Mouse (Mus musculus) cerebellum, adult 11 months (tissue): ENCODE results near the gene Cct2.
A peak's percentile ranks its signal among the peaks of the same experiment; 100 is the strongest.
"Not testable (repeated sequence)": the region's sequence is repeated elsewhere in the genome, so short reads cannot be mapped to it uniquely, and the experiment has no call there.

Source experiments
- DNase-seq: peaks from one replicate; pipeline ENCODE4 v3.0.0; 2022

Gene Cct2

DNA sequence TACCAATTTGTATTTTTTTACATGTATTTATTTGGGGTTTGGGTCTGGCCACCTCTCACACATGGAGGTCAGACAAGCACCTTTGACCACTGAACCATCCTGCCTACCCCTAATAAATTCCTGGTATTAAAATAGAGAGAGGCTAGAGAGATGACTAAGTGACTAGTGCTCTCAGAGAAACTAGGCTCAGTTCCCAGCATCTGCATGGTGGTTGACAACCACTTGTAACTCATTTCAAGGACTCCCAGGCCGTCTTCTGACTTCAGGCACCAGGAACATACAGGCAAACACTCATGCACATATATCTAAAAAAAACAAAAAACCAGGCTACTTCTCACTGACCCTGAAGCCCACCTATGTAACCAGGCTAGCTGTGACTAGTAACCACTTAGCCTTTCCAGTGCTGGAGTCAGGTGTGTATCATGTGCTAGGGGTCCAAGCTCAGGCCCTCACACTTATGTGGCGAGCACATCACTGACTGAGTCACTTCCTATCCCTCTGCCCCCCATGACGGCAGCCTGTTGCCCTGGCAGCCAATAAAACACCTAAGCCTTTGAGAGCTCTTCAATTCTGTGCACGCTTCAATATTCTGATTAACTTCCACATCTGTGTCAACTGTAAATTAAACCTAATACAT, 13.5 kb downstream of the Cct2 start:
- DNase-seq: no peak

DNA sequence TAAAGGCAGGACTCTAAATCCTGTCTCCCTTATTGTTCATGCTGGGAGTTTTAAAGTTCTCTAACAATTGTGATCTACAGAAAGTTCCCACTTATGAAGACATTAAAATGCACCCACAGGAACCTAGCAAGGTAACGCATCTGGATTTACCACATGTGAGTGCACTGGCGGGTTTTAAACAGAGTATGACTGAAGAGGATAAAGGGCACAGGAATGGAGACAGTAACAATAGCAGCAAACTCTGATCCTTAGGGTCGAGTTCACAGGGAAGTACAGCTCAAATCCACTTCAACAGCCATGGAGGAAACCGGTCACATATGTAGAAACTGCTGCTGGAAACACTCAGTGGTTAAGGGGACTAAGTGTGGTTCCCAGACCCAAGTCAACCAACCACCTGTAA, 14.4 kb downstream of the Cct2 start:
- no peak for DNase-seq

DNA sequence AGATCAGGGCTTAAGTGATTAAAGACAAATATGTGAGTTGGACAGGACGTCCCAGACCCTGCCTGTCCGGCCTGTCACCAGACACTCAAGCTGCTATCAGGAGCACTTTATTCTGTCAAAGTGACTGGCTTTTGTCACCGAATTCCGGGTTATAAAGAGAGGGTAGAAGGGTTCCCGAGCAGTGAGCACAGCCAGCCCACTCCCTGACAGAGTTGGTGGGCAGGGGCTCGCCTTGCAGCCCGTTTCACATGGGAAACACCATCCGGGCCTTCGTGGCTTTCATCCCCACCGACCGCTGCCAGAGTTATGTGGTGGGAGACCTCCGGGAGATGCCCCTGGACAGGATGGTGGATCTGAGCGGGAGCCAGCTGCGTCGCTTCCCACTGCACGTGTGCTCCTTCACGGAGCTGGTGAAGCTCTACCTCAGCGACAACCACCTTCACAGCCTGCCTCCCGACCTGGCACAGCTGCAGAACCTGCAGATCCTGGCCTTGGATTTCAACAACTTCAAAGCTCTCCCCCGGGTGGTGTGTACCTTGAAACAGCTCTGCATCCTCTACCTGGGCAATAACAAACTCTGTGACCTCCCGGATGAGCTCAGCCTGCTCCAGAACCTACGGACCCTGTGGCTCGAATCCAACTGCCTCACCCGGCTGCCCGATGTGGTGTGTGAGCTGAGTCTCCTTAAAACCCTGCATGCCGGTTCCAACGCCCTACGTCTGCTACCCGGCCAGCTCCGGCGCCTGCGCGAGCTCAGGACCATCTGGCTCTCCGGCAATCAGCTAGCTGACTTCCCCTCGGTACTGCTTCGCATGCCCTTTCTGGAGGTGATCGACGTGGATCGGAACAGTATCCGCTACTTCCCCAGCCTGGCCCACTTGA, 18.2 kb downstream of the Cct2 start, which contains the start of gene Lrrc10:
TSS of gene Lrrc10 (plus strand) at position 167 of the 882 bp plus-strand sequence.
- peak; percentile 35 for DNase-seq

DNA sequence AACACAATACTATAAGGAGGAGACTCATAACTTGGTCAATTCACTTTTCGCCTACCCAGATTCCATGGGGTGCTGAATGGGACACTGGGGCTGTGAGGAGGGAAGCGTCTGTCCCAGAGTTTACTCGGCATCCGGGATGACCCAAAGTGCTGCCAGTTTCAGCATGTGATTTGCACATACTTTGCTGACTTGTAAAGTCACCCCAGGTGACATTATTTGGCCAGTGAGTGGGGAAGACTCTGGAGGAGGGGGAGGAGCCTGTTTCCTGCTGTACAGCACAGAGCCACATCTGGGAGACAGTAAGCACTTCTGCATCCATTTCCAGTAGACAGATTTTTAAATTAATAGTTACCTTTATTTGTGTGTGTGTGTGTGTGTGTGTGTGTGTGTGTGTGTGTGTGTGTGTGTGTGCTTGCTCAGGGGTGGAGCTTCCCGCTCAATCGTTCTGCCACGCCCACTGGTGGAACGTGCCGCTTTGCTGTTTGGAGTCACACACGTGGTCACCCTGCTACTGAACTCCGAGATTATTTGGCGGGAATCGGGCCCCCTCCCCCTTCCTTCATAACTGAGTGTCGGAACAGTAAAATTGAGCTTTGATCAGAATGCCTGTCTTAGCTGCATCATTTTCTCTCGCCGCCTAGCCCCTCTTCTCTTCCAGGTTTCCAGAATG, 20.0 kb downstream of the Cct2 start:
- not testable (repeated sequence) for DNase-seq

DNA sequence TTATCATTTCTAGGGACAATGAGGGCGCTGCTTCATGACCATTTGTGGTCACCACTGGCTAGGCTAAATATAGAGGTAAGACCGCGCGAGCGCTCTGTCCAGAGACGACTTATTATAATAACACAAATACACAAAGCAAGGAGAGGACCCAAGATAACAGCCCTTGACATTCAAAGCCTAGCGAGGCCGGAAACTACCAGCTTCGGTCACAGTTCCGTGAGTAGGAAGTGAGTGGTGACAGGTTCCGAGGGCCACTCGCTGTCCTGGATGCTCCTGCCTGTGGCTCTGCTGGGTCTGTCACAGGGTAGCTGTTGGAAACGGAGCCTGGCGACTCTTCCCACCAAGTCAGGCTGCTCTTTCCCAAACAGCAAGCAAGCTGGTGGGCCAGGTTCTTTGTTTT, 21.3 kb downstream of the Cct2 start:
- DNase-seq: no peak

DNA sequence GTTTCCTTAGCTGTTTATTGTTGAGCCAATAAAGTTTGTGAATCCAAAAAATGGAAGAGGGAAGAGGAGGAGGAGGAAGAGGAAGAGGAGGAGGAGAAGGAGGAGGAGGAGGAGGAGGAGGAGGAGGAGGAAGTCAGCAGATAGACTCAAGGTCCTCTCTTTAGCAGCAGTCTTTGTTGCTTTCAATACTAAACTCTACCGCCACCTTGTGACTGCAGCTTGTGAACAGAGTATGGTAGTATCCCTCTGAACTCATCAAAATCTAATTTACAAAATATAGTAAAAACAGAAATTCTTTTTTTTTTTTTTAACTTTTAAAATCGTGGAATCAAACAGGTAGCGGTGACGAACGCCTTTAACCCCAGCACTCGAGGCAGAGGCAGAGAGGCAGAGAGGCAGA, 23.3 kb downstream of the Cct2 start:
- no peak for DNase-seq

DNA sequence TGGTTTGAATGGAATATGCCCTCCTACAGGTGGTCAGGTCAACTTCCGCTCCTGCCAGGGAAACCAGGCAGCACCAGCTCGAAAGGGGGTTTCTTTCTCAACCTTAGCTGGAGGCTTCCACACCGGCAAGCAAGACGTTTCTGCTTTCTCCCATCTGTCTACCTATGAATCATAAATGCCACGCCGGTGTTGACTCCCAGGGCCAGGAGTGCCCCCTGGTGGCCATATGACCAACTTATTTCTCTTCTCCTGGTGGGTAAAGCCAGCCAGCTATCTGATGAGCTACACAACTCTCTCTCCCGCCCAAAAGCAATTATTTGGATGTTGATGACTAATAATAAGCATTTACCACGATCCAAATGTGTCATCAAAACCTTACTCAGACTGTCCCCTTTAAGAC, 29.8 kb downstream of the Cct2 start:
- DNase-seq: peak; percentile 33

DNA sequence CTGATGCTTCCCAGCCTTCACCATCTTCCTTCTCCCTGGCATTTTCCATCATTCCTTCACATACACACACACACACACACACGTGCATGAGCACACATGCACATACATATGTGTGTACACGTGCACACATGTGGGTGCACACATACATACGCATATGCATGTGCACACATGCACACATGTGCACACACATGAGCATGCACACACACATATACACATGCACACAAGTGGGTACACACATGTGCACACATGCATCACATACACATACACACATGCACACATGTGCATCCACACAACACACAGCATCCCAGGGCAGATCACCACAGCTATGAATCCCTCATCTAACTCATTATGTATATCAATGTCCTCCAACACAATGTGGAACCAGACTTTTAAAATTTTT, 32.5 kb downstream of the Cct2 start:
- DNase-seq: no peak

DNA sequence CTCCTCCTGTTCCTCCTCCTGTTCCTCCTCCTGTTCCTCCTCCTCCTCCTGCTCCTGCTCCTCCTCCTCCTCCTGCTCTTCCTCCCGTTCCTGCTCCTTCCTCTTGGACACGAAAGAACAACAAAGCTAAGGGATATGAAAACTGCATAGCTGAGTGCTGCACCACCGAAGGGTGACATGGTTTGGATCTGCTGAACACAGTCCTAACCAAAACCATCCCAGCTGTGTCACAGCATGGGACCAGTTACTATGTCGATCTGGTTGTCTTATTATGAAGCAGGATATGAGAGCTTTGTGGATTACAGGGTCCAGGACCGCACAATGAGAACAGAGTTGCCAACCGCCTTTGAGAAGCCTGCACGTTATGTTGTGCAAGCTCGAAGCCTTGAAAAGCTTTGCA, 37.4 kb downstream of the Cct2 start:
- DNase-seq: no peak

DNA sequence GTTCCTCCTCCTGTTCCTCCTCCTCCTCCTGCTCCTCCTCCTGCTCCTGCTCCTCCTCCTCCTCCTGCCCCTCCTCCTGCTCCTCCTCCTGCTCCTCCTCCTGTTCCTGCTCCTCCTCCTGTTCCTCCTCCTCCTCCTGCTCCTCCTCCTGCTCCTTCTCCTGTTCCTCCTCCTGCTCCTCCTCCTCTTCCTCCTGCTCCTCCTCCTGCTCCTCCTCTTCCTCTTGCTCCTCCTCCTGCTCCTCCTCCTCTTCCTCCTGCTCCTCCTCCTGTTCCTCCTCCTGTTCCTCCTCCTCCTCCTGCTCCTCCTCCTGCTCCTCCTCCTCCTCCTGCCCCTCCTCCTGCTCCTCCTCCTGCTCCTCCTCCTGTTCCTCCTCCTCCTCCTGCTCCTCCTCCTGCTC, 37.8 kb downstream of the Cct2 start:
- not testable (repeated sequence) for DNase-seq

DNA sequence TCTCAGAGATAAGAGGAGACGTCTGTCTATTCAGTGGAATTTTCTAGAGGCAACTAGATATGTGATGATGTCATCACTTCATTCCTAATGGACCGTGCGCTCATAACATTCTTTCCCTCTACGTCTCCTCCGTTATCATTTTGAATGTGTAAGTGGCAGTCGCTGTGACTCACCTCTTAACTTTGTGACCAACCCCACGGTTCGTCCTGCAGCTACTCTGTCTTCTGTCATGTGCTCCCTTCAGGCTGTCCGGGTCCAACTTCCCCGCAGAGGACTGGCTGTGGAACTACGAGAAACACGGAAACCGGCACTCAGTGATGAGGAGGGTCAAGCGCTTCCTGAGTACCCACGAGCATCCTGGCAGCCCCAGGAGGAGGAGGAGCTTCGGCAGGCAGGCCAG, 39.9 kb downstream of the Cct2 start:
- DNase-seq: no peak

DNA sequence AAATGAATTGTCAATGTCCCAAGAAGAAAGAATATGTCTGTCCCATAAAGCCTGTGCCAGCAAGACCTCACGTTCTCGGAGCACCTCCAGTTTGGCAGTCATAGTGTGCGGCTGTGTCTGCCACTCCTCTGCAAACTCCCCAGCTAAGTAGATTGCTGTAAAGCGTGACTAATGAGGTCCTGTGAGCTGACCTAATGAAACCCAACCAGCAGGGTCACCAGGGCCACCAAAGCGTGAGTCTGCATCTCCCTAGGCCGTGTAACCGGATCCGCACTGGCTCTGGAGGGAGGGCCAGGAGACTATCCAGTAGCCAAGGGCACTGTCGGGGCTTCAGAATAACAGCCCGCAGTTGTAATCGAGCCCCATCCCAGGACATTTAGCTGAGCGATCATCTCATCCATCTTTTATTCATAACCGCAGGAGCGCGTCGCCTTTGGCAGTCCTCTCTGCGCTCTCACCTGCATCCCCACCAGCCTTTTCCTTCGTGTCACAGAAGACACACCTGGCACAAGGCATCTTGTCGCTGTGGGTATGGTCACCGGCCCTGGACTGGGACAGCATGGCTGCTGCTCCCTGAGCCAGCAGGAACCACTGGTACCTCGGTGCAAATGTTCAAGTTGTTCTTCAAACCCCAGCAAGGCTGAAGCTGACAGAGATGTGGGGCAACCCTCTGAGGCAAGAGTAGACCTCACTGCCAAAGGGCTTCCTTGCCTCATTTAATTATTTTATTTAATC, 42.4 kb downstream of the Cct2 start:
- DNase-seq: no peak

DNA sequence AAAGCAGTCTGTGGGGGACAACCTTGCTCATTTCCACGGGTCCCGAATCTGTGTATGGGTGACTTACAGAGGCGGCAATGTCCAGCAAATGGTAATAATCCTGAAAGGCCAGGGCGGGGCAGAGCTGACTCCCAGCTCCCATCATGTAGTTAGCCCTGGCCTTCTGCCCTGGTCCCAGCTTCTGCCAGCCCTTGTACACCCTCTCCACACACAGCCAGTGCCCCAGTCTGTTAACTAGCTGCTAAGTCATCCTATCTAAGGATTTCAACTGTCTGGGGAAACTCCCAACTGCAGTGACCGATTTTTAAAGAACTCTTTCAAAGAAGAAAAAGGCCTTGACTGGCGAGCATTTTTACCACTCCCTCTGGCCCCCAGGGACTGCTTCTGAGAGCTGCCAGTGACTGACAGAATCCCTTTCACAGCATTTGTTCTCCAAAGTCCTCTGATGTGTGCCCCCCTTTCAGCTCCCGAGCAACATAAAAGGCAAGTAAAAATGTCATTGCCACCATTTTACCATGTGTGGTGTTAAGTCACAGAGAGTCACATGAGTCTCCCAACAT, 45.3 kb downstream of the Cct2 start:
- DNase-seq: no peak

DNA sequence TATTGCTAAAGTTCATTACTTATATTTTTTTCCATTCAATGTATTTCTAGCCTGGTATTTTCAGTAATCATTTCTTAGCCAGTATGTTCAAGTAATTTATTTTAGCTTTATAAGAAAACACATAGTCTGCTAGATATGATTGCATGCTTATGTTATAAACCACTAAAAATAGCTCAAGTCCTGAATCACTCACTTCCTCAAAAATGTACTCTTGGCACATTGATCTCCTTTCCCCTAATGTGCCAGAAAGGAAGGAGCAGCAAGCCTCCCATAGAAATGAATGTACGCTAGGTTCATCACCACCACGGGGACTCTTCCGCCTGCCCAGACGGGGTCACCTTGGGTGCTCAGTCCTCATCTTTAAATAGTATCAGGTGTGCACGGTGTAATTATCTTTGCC, 49.0 kb downstream of the Cct2 start:
- no peak for DNase-seq

DNA sequence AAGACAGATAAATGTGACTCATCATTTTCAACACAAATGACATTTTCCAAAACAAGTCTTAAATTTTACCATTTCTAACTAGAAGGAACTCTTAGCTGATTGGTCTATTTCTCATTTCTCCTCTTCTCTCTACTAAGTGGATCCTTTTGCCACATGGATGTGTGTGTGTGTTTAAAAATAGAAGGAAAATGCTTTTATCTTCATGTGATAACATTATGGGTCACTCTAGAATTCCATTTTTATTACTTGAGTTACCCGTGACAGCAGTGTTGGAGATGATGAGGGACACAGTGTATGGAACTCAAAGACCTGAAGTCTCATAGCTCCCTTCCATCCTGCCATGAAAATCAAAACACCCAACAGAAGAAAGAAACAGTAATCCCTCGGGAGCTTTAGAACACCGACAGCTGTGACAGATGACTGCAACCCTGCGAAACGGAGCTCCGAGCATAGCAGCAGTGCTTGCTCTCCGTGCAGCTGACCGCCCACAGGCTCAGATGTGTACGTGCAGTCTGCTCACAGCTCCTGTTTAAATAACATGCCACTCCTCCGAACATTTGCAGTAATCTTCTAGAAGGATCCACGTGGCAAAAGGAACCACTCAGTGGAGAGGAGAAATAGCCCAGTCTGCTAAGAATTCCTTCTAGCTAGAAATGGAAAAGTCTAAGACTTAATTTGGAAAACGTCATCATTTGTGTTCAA, 49.8 kb downstream of the Cct2 start:
- no peak for DNase-seq

DNA sequence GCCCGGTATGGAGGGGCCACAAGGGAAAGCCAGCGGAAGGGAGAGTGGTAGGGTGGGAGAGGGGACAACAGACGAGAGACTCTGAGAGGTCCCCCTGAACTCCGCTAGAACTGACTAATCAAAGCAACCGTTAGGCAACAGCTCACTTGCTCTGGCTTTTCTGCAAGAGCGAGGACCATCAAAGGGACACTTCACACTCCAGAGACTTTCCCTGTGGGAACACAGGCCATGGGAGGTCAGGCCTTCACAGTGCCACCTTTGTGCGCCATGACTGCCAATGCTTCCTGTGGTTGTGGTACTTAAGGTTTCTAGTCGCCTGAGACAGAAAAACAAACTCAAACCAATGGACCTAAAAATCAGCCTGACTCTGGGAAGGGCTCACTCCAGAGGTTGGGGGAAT, 52.6 kb downstream of the Cct2 start:
- DNase-seq: no peak

DNA sequence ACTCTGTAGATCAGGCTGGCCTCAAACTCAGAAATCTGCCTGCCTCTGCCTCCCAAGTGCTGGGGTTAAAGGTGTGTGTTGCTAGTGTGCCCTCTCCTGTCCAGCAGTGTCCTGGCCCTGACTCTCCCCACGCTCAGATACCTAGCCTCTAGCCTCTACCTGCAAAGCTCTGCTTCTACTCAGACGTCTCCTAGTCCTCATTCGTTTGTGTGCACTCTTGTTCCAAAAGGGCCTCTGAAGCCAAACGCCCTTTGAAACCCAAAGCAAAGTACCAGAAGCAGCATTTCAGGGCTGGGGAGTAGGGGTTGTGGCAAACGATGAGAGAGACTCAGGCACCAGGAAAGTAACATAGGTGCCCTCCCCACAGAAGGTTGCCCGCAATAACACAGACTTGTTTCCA, 53.9 kb downstream of the Cct2 start:
- no peak for DNase-seq

DNA sequence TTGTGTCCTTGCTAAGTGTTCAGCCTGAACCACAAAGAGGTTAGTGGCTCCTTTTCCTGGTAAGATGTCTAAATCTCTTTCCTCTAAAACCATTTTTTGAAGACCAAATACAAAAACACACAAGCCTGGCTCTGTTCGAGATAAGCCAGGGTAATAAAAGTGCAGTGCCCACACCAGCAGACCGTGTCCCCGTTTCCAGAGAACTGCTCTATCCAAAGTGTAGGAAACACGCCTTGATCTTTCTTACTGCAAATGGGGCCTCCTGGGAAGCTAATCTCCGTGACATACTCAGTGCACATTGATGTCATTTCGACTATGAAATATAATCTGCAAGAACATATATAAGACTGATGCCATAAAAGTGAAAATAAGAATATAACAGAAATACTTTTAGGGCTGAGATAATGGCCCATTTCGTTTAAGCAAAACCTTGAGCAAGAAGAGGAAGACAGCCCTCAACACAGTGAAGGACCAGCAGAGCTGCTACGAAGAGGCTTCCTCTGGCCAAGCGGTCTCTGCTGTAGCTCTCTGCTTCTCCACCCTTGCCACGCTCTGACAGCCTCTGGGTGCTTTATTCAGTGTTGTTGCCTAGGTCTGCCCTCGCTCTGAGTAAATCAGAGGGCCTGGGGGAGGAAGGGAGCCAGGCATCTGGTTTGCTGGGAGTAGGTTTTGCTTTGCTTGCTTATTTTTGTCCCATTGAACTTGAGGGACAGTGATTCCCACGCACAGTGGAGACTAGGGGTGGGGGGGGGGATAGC, 57.7 kb downstream of the Cct2 start:
- DNase-seq: no peak

DNA sequence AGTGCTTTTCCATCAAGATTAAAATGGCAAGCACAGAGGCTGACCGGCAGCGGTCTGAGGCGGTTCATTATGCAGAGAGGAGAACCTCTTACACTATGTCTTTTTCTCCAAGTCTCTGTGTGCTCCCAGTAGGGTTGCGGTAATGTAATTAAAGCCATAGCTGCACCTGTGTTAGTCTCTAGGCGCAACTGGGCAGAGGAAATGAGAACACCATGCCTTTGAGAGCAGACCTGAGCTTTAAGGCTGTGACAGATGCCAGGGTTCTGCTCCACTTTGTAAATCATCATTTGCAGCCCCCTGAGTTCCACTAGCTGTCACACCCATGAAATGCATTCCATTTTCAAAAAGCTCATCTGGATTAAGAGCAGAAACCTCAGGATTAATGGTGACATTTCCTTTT, 58.9 kb downstream of the Cct2 start:
- DNase-seq: no peak
